Mouse (Mus musculus): ENCODE data around the gene Olfm1. TPM values are rescaled to one million over a fixed set of nuclear protein-coding genes. Genes with fewer than 3 reads are reported as not detected.
A peak's percentile ranks its signal among the peaks of the same experiment; 100 is the strongest.

The Olfm1 gene
- polyA plus RNA-seq, 1 experiment from 2014 or later, result 267 TPM

DNA sequence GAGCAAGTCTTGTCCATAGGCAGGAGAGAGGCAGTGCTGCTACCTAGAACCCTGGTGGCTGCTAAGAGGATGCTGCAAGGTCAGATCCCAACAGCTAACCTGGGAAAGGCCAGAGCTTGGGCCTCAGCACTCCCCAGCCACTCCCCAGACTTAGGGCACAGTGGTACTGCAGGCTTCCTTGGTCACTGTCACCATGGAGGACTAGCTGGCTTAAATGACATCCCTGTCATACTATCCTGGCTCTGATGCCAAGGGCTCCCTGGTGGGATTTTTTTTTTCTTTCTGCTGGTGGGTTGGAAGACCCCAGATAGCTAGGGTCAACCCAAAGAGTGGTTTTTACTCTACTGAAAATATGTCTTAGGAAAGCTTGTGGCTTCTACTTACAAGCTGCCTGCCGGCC lies 25.0 kb downstream of the Olfm1 start:
- Histone ChIP-seq H3K36me3 (peaks cover 89% of the 10 kb centered on the region), H3K4me3 (no peak overlapping the region), H3K4me1 (replicated peaks) (peaks cover 28% of the 10 kb centered on the region), H3K27me3 (no peaks in the 10 kb centered on the region), H3K9ac (no peak overlapping the region), H3K27ac (no peak overlapping the region), H3K4me2 (no peak overlapping the region), H3K9me3 (no peaks in the 10 kb centered on the region)
- WGBS, result 97% methylated on average over 1 of the region's 1 CpGs
- no peak for ATAC-seq (ENCODE audit: low FRiP score)

DNA sequence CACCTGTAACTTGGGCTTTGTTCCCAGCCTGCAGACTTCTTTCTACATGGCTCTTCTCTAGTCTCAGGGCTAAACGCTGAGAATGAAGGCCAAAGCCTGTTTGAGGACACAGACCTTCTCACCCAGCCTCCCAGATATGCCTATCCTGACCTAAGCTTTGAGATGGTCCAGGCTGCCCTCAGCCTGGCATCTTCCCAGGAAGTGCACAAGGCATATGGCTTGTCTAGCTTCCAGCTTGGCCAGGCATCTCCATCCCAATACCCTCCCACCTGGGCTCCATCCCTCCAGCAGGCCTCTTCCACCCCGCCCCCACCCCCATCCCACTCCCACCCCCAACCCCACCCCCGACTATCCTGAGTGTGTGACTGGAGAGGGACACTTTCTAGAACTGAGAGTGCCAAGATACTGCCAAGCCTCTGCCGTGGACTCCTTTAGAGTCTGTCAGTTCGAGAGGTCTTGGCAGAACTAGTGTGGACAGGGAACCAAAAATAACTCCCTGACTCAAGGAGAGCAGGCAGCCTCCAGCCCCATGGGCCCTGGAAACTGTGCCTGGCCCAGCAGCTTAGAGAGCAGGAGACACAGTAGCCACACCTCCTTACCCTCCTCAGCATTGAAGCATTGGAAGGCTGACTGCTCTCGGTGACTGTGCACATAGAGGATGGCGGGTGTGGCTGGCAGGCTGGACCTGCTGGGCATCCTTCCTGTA lies 26.0 kb downstream of the Olfm1 start:
- Histone ChIP-seq H3K9ac (no peak overlapping the region), H3K4me1 (replicated peaks) (peaks cover 23% of the 10 kb centered on the region), H3K27ac (no peak overlapping the region), H3K4me2 (no peak overlapping the region), H3K9me3 (no peaks in the 10 kb centered on the region), H3K4me3 (no peak overlapping the region), H3K27me3 (no peaks in the 10 kb centered on the region), H3K36me3 (peaks cover 90% of the 10 kb centered on the region)
- no peak for ATAC-seq (ENCODE audit: low FRiP score)
- 80% methylated on average over 7 of the region's 7 CpGs for WGBS

DNA sequence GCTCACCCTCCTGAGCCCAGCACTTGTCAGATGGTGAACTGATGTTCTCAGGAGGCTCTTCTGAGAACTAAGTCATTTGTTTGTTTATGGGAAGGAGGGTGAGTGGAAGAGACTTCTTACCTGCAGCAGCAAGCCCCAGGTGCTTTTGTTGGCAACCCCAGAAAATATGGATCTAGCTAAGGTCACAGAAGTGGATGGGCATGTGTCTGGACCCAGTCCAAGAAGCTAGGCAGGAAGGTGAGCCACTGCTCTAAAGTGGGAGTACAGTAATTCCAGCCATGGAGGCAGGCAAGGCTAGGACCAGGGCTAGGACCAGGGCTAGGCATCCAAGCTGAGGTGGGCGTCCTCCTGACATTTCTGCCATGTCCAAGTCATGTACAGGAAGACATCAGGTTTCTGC lies 26.8 kb downstream of the Olfm1 start:
- H3K9me3 ChIP-seq, result no peaks in the 10 kb centered on the region
- H3K27me3 ChIP-seq, result no peaks in the 10 kb centered on the region
- no peak for ATAC-seq (ENCODE audit: low FRiP score)
- H3K27ac ChIP-seq, result no peak overlapping the region
- no peak overlapping the region for H3K4me3 ChIP-seq
- H3K36me3 ChIP-seq, result peaks cover 87% of the 10 kb centered on the region
- no peak overlapping the region for H3K4me2 ChIP-seq
- H3K4me1 ChIP-seq (replicated peaks), result peaks cover 24% of the 10 kb centered on the region
- 95% methylated on average over 1 of the region's 1 CpGs for WGBS
- H3K9ac ChIP-seq, result no peak overlapping the region

DNA sequence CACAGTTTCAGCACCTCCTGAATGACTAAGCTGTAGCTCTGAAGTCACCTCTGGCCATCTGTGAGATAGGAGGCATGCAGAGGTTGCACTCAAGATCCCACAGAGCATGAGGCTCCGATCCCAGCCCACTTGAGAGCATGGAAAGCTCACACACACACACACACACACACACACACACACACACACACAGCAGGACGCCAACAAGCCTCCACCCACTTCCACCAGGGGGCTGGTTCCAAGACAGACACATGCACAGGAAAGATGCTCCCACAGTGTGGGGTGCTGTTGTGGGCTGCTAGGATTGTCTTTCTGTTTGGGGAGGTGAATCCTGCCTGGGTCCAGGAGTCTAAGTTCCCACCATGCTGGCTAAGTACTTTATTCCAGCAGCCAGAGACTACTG lies 29.0 kb downstream of the Olfm1 start:
- Histone ChIP-seq H3K9ac (no peak overlapping the region), H3K36me3 (peaks cover 86% of the 10 kb centered on the region), H3K27me3 (no peaks in the 10 kb centered on the region), H3K4me3 (no peak overlapping the region), H3K27ac (no peak overlapping the region), H3K4me1 (replicated peaks) (peaks cover 40% of the 10 kb centered on the region), H3K4me2 (no peak overlapping the region), H3K9me3 (no peaks in the 10 kb centered on the region)
- ATAC-seq (ENCODE audit: low FRiP score), result no peak
- WGBS, result 61% methylated on average over 2 of the region's 2 CpGs

DNA sequence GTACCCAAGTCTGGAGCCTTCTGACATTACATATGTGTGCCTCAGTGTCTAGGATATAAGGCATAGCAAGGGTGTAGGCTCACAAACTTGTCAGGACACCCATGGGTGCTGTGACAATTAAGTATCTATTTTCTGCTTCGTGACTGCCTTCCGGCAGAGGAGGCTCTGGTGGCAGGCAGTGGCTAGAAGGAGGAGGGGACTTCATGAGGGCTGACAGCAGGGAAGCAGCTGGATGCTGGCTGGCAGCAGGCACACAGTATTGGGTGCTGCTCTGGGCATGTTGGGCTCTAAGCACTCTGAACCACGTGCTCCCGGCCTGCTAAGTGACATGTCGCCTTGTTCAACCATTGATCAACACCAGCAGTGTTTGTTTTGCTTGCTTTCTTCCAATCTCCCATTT lies 32.0 kb downstream of the Olfm1 start:
- Histone ChIP-seq H3K9me3 (no peaks in the 10 kb centered on the region), H3K27me3 (no peaks in the 10 kb centered on the region), H3K36me3 (peaks cover 79% of the 10 kb centered on the region), H3K27ac (no peak overlapping the region), H3K4me3 (no peak overlapping the region), H3K9ac (no peak overlapping the region), H3K4me1 (replicated peaks) (peaks cover 50% of the 10 kb centered on the region), H3K4me2 (no peak overlapping the region)
- ATAC-seq (ENCODE audit: low FRiP score), result no peak
- 66% methylated on average over 5 of the region's 5 CpGs for WGBS

DNA sequence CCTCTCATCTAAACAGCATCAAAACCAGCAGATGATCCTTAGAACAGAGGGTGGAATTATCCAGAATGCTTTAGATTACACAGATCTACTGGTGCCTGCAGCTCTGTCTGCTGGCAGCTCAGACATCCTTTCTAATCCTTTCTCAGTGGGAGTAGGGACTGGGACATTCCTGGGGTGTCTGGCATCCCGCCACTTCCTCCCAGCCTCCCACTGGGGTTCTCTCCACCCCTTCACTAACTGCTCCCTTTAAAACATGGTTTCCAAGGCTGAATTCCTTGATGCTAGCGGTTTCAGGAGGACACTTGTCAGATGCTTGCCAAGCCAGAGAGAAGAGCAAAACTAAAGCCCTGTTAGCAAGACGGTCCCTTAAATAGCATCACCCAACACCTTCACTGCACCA lies 33.1 kb downstream of the Olfm1 start:
- H3K27ac ChIP-seq, result 0 out of 2 replicates have a peak overlapping the region, but pooled peaks have one; percentile 23
- H3K27me3 ChIP-seq, result no peaks in the 10 kb centered on the region
- H3K9ac ChIP-seq, result peak overlapping the region; percentile 35; the same call in 1 of the 2 replicates
- 69% methylated on average over 3 of the region's 3 CpGs for WGBS
- peaks cover 83% of the 10 kb centered on the region for H3K36me3 ChIP-seq
- H3K9me3 ChIP-seq, result no peaks in the 10 kb centered on the region
- no peak overlapping the region for H3K4me3 ChIP-seq
- peaks cover 45% of the 10 kb centered on the region for H3K4me1 ChIP-seq (replicated peaks)
- no peak overlapping the region for H3K4me2 ChIP-seq
- ATAC-seq (ENCODE audit: low FRiP score), result no peak

DNA sequence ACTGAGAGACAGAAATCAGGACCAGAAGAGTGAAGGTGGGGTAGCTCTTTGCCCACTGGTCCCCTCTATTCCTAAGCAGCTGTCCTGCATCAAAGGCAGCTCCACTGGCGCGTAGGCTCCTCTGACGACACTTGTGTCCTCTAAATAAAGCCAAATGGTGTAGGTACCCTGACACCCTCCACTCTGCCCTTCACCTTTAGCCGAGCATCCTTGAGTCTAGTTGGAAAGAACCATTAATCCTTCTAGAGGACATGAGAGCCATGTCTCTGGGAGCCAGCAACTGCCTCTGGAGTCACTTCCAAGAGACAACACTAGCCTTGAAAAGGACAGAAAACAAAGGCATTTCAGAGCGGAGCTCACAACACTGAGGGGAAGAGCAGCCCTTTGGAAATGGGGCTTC lies 34.2 kb downstream of the Olfm1 start:
- no peak for ATAC-seq (ENCODE audit: low FRiP score)
- no peaks in the 10 kb centered on the region for H3K27me3 ChIP-seq
- peaks cover 83% of the 10 kb centered on the region for H3K36me3 ChIP-seq
- H3K4me3 ChIP-seq, result no peak overlapping the region
- peak overlapping the region; percentile 69 for H3K27ac ChIP-seq
- 70% methylated on average over 5 of the region's 5 CpGs for WGBS
- H3K4me1 ChIP-seq (replicated peaks), result peaks cover 43% of the 10 kb centered on the region
- no peak overlapping the region for H3K4me2 ChIP-seq
- H3K9ac ChIP-seq, result no peak overlapping the region
- no peaks in the 10 kb centered on the region for H3K9me3 ChIP-seq

DNA sequence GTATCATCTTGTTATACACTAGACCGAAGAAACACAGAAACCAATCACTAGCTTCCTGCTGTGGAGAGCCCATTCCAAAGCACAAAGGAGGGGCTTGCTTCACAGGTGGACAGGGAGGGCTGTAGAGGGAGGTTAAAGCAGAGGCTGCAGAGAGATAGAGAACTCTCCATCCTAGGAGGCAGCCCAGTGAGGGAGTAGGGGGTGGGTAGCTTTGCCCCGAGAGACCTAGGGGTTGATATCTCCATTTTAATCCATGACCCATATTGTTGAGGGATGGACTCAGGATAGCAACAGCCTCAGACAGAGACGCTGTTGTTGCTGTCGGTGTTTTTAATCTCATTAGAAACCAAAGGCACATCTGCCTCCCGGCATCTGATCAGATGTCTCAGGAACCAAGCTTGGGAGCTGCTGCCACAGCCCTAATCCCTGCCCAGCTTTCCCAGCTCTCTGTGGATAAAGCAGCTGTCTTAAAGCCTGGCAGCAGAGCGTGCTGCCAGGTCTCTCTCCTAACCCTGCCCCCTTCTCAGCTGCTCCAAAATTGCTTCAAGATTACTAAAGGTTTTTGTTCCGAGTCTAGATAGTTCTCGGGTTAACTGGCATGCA lies 34.9 kb downstream of the Olfm1 start:
- peaks cover 77% of the 10 kb centered on the region for H3K36me3 ChIP-seq
- H3K27me3 ChIP-seq, result no peaks in the 10 kb centered on the region
- H3K4me1 ChIP-seq (replicated peaks), result peaks cover 36% of the 10 kb centered on the region
- ATAC-seq (ENCODE audit: low FRiP score), result 0 out of 2 replicates have a peak, but pooled peaks have one; percentile 46
- H3K4me3 ChIP-seq, result no peak overlapping the region
- H3K4me2 ChIP-seq, result no peak overlapping the region
- 0 out of 2 replicates have a peak overlapping the region, but pooled peaks have one; percentile 2 for H3K9ac ChIP-seq
- H3K27ac ChIP-seq, result peak overlapping the region; percentile 69
- no peaks in the 10 kb centered on the region for H3K9me3 ChIP-seq
- WGBS, result 41% methylated on average over 8 of the region's 8 CpGs

DNA sequence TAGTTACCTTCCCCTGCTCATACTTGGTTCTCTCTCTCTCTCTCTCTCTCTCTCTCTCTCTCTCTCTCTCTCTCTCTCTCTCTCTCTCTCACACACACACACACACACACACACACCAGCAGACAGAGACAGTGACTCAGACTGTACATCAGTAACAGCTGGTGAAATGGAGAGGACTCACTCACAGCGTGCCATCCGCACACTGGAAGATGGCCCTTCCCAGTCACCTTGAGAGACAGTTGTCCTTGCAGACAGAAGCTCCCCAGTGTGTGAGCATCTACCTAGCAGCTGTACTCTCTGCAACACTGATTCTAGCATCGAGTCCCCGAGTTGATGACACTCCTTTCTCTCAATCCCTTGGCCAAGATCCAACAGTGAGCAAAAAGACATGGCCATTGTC lies 35.6 kb downstream of the Olfm1 start:
- no peak overlapping the region for H3K4me3 ChIP-seq
- WGBS, result 76% methylated on average over 4 of the region's 4 CpGs
- no peaks in the 10 kb centered on the region for H3K9me3 ChIP-seq
- H3K36me3 ChIP-seq, result peaks cover 70% of the 10 kb centered on the region
- H3K4me1 ChIP-seq (replicated peaks), result peaks cover 30% of the 10 kb centered on the region
- H3K27me3 ChIP-seq, result no peaks in the 10 kb centered on the region
- no peak overlapping the region for H3K4me2 ChIP-seq
- no peak for ATAC-seq (ENCODE audit: low FRiP score)
- peak overlapping the region; percentile 69; the same call in 1 of the 2 replicates for H3K27ac ChIP-seq
- no peak overlapping the region for H3K9ac ChIP-seq

DNA sequence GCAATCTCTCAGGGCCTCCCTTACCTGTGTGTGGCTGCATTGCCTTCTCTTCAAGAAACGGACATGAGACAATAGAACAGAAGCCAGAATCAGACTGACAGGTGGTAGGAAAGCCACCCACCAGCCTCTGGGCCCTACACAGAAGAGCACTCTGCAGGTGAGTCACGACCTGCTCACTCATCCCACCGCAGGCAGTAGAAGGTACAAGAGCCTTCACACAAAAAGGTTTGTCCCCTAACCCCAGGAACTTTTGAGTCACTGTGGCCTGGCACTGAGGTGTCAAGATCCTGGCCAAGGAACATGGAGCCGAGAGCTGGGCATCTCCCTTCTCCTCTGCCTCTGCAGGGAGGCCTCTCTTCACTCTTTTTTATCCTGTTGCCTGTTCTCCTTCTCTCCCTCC lies 42.3 kb downstream of the Olfm1 start:
- 84% methylated on average over 4 of the region's 4 CpGs for WGBS
- ATAC-seq (ENCODE audit: low FRiP score), result no peak
- 0 out of 2 replicates have a peak, but pooled peaks cover 3% of the 10 kb centered on the region for H3K27me3 ChIP-seq
- H3K27ac ChIP-seq, result no peak overlapping the region
- H3K4me2 ChIP-seq, result no peak overlapping the region
- H3K4me3 ChIP-seq, result no peak overlapping the region
- H3K36me3 ChIP-seq, result peaks cover 16% of the 10 kb centered on the region
- H3K9ac ChIP-seq, result no peak overlapping the region
- H3K4me1 ChIP-seq (replicated peaks), result 0 out of 2 replicates have a peak, but pooled peaks cover 2% of the 10 kb centered on the region
- H3K9me3 ChIP-seq, result no peaks in the 10 kb centered on the region

DNA sequence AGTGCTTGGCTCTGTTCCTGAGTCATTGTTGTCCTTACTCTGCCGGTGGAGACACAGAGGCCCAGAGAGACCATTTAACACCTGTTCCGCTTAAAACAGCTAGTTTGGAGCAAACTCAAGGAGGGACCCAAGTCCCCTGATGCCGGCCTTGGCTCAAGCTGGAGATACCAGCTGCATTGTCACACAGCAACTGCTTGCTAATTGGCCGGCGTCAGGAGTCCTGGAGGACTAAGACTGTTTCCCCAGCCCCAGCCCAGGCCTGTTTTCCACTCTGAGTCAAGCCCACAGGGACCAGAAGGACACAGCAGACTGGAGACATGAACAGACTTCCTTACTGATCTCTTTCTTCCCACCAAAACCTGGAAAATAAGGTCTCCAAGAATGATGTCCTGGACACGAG lies 43.7 kb downstream of the Olfm1 start:
- no peak overlapping the region for H3K4me3 ChIP-seq
- H3K27me3 ChIP-seq, result 0 out of 2 replicates have a peak, but pooled peaks cover 3% of the 10 kb centered on the region
- WGBS, result 84% methylated on average over 6 of the region's 6 CpGs
- no peaks in the 10 kb centered on the region for H3K9me3 ChIP-seq
- ATAC-seq (ENCODE audit: low FRiP score), result no peak
- H3K9ac ChIP-seq, result no peak overlapping the region
- no peak overlapping the region for H3K4me2 ChIP-seq
- peaks cover 3% of the 10 kb centered on the region; the same call in 1 of the 2 replicates for H3K4me1 ChIP-seq (replicated peaks)
- peaks cover 2% of the 10 kb centered on the region; the same call in 1 of the 2 replicates for H3K36me3 ChIP-seq
- no peak overlapping the region for H3K27ac ChIP-seq

DNA sequence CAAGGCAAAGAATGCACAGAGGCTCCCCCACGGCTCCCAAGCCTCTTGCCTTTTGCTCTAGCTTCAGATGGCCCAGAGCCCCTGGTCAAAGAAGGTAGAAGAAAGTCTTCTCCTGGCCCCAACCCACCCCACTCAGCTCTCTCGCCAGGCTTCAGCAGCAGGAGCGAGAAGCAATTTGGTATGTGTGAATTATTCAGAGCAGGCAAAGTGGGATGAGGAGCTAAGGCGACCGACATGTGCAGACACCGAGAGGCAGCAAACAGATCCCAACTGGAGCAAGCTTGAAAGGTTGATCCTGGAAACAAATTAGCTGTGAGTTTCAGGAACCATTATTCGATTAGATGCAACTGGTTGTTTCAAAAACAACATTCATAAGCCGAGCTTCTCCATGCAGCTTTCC lies 46.8 kb downstream of the Olfm1 start:
- Histone ChIP-seq H3K27ac (no peak overlapping the region), H3K27me3 (0 out of 2 replicates have a peak, but pooled peaks cover 3% of the 10 kb centered on the region), H3K4me2 (no peak overlapping the region), H3K9ac (no peak overlapping the region), H3K4me1 (replicated peaks) (peaks cover 12% of the 10 kb centered on the region; the same call in 1 of the 2 replicates), H3K36me3 (no peaks in the 10 kb centered on the region), H3K9me3 (no peaks in the 10 kb centered on the region), H3K4me3 (no peak overlapping the region)
- no peak for ATAC-seq (ENCODE audit: low FRiP score)
- WGBS, result 87% methylated on average over 8 of the region's 8 CpGs

All from hindbrain, embryonic 13.5 days (tissue).